Mouse (Mus musculus) heart, postnatal 0 days (tissue): Measurements from ENCODE around the gene Timm50. TPM values are rescaled to one million over a fixed set of nuclear protein-coding genes. Genes with fewer than 3 reads are reported as not detected.

Experiments used
- ATAC-seq: fragments of 200-750 bp; cut with Nextera tagmentation; 2 replicates; pipeline ENCODE4 v1.8.0; 2017; ENCODE audit warnings: low read depth, moderate number of reproducible peaks, moderate library complexity; ENCODE audit not compliant: insufficient read depth
- DNase-seq: peaks from one replicate; pipeline ENCODE4 v3.0.0-alpha.2; 2016; ENCODE audit warnings: low spot score
- H3K27ac ChIP-seq: fragments of 300-500 bp; sonication (generic); 2 replicates; pipeline ENCODE4 v1.5.1; 2014; ENCODE audit warnings: low read depth, mild to moderate bottlenecking
- H3K27me3 ChIP-seq: fragments of 300-500 bp; sonication (generic); 2 replicates; pipeline ENCODE4 v1.6.1; 2014; ENCODE audit warnings: low read length, mixed read lengths; ENCODE audit not compliant: control insufficient read depth, insufficient read depth
- H3K36me3 ChIP-seq: fragments of 300-500 bp; sonication (generic); replicated peaks from 2 replicates; pipeline ENCODE4 v1.6.1; 2014; ENCODE audit warnings: low read length, mixed read lengths; ENCODE audit not compliant: control insufficient read depth, insufficient read depth
- H3K4me1 ChIP-seq: fragments of 300-500 bp; sonication (generic); 2 replicates; pipeline ENCODE4 v1.6.1; 2014; ENCODE audit warnings: antibody characterized with exemption; ENCODE audit not compliant: control insufficient read depth, insufficient read depth
- H3K4me2 ChIP-seq: fragments of 300-500 bp; sonication (generic); 2 replicates; pipeline ENCODE4 v1.6.1; 2014; ENCODE audit warnings: low read depth, mild to moderate bottlenecking, low read length, moderate library complexity
- H3K4me3 ChIP-seq: fragments of 300-500 bp; sonication (generic); 2 replicates; pipeline ENCODE4 v1.5.1; 2014; ENCODE audit warnings: low read depth, low read length
- H3K9ac ChIP-seq: fragments of 300-500 bp; sonication (generic); replicated peaks from 2 replicates; pipeline ENCODE4 v1.6.1; 2014; ENCODE audit warnings: low read depth, low read length, mixed read lengths
- H3K9me3 ChIP-seq: fragments of 300-500 bp; sonication (generic); replicated peaks from 2 replicates; pipeline ENCODE4 v1.6.1; 2016; ENCODE audit warnings: low read length; ENCODE audit not compliant: control insufficient read depth
- CTCF ChIP-seq: IDR thresholded peaks from 2 replicates; pipeline ENCODE4 v1.5.1; 2016; ENCODE audit warnings: antibody characterized with exemption, control low read depth, low read depth
- EP300 ChIP-seq: IDR thresholded peaks from 2 replicates; pipeline ENCODE4 v1.6.1; 2016; ENCODE audit warnings: antibody characterized with exemption, low read depth
- WGBS: fragments of 180-500 bp; shearing (Covaris S2); extraction: QIAGEN DNeasy Blood & Tissue Kit; methylation state at CpG from one replicate; pipeline ENCODE4 v1.1.7; 2014; 5-methylcytosine and 5-hydroxymethylcytosine counted together
- polyA plus RNA-seq: library from polyadenylated mRNA; unstranded; fragments of >200 nt; fragmentation: Nextera tagmentation; extraction: Ambion mirVana; gene quantifications from 2 replicates; pipeline ENCODE4 v1.2.1, GENCODE M21; 2015
- total RNA-seq: library from RNA; depleted of rRNA; stranded (reverse); fragments of >200 nt; gene quantifications from 2 replicates; pipeline ENCODE4 v1.2.3, GENCODE M21; 2014; ENCODE audit warnings: low replicate concordance; rRNA removed

The Timm50 gene
- total and polyA plus RNA-seq, 2 experiments from 2014 or later = 60.6 to 90.1 TPM

- no peaks in the 10 kb centered on the region for H3K4me1 ChIP-seq
- no peaks in the 10 kb centered on the region for H3K9me3 ChIP-seq
- DNase-seq = no peak
- no peaks in the 10 kb centered on the region for H3K36me3 ChIP-seq
- no peak overlapping the region for H3K27ac ChIP-seq
- no peak for TF ChIP-seq CTCF
- TF ChIP-seq EP300 = no peak
- H3K9ac ChIP-seq = no peak overlapping the region
- H3K27me3 ChIP-seq = no peaks in the 10 kb centered on the region
- no peak overlapping the region for H3K4me3 ChIP-seq
- WGBS = 39% methylated on average over 5 of the region's 5 CpGs
- no peak for ATAC-seq
- no peak overlapping the region for H3K4me2 ChIP-seq
These were observed 49.0 kb downstream of the Timm50 start for GRCm38 (mm10) chr7:28262861-28263260.

Other genes starting within 250 kb of the Timm50 start
- 0.46 TPM in 1 of 2 replicates, not detected in the other for gene Fcgbp, start 240.8 kb downstream of the Timm50 start, total RNA-seq
- gene Fcgbp, start 240.8 kb downstream of the Timm50 start, polyA plus RNA-seq = not detected in 2 replicates
- not detected in 2 replicates for gene 9530053A07Rik, start 182.6 kb downstream of the Timm50 start, total RNA-seq
- 0.01 and 0.04 TPM in 2 replicates for gene 9530053A07Rik, start 182.6 kb downstream of the Timm50 start, polyA plus RNA-seq
- gene Fbl, start 142.4 kb downstream of the Timm50 start, total RNA-seq = 6.6 and 21.8 TPM in 2 replicates
- 44.3 and 51.3 TPM in 2 replicates for gene Fbl, start 142.4 kb downstream of the Timm50 start, polyA plus RNA-seq
- gene Dyrk1b, start 132.6 kb downstream of the Timm50 start, total RNA-seq = 21.3 and 37.1 TPM in 2 replicates
- gene Dyrk1b, start 132.6 kb downstream of the Timm50 start, polyA plus RNA-seq = 10.2 and 10.4 TPM in 2 replicates
- 6.5 and 18.2 TPM in 2 replicates for gene Eid2, start 44.2 kb downstream of the Timm50 start, total RNA-seq
- gene Eid2, start 44.2 kb downstream of the Timm50 start, polyA plus RNA-seq = 1.4 and 1.6 TPM in 2 replicates
- gene Eid2b, start 34.3 kb downstream of the Timm50 start, total RNA-seq = 4.4 and 13.0 TPM in 2 replicates
- 9.1 and 9.7 TPM in 2 replicates for gene Eid2b, start 34.3 kb downstream of the Timm50 start, polyA plus RNA-seq
- not detected in 2 replicates for gene Selenov, start 20.9 kb downstream of the Timm50 start, total RNA-seq
- gene Selenov, start 20.9 kb downstream of the Timm50 start, polyA plus RNA-seq = not detected in 2 replicates
- gene Dll3, start 9.8 kb downstream of the Timm50 start, total RNA-seq = not detected in 2 replicates
- not detected in 2 replicates for gene Dll3, start 9.8 kb downstream of the Timm50 start, polyA plus RNA-seq
- gene Supt5, start 26.7 kb upstream of the Timm50 start, total RNA-seq = 52.3 and 71.4 TPM in 2 replicates
- 36.4 and 36.6 TPM in 2 replicates for gene Supt5, start 26.7 kb upstream of the Timm50 start, polyA plus RNA-seq
- 145 and 161 TPM in 2 replicates for gene Rps16, start 38.6 kb upstream of the Timm50 start, total RNA-seq
- gene Rps16, start 38.6 kb upstream of the Timm50 start, polyA plus RNA-seq = 481 and 513 TPM in 2 replicates
- gene Plekhg2, start 60.5 kb upstream of the Timm50 start, total RNA-seq = 23.5 and 41.7 TPM in 2 replicates
- 11.8 and 13.7 TPM in 2 replicates for gene Plekhg2, start 60.5 kb upstream of the Timm50 start, polyA plus RNA-seq
- 10.8 and 19.2 TPM in 2 replicates for gene Zfp36, start 68.2 kb upstream of the Timm50 start, total RNA-seq
- 12.5 and 13.6 TPM in 2 replicates for gene Zfp36, start 68.2 kb upstream of the Timm50 start, polyA plus RNA-seq
- gene Med29, start 80.6 kb upstream of the Timm50 start, total RNA-seq = 42.1 and 51.4 TPM in 2 replicates
- 44.1 and 45.8 TPM in 2 replicates for gene Med29, start 80.6 kb upstream of the Timm50 start, polyA plus RNA-seq
- 29.8 and 66.1 TPM in 2 replicates for gene Paf1, start 80.9 kb upstream of the Timm50 start, total RNA-seq
- 54.2 and 56.5 TPM in 2 replicates for gene Paf1, start 80.9 kb upstream of the Timm50 start, polyA plus RNA-seq
- gene Gmfg, start 125.4 kb upstream of the Timm50 start, total RNA-seq = 1.5 and 3.0 TPM in 2 replicates
- 8.9 and 9.8 TPM in 2 replicates for gene Gmfg, start 125.4 kb upstream of the Timm50 start, polyA plus RNA-seq
- gene Lrfn1, start 139.9 kb upstream of the Timm50 start, total RNA-seq = 1.4 and 3.9 TPM in 2 replicates
- gene Lrfn1, start 139.9 kb upstream of the Timm50 start, polyA plus RNA-seq = 0.31 and 0.55 TPM in 2 replicates
- not detected in 2 replicates for gene Ifnl2, start 198.4 kb upstream of the Timm50 start, total RNA-seq
- not detected in 2 replicates for gene Ifnl2, start 198.4 kb upstream of the Timm50 start, polyA plus RNA-seq
- gene Ifnl3, start 210.8 kb upstream of the Timm50 start, total RNA-seq = not detected in 2 replicates
- gene Ifnl3, start 210.8 kb upstream of the Timm50 start, polyA plus RNA-seq = not detected in 2 replicates
- gene Sycn, start 228.8 kb upstream of the Timm50 start, total RNA-seq = not detected in 2 replicates
- not detected in 2 replicates for gene Sycn, start 228.8 kb upstream of the Timm50 start, polyA plus RNA-seq
- not detected in 2 replicates for gene Nccrp1, start 235.2 kb upstream of the Timm50 start, total RNA-seq
- not detected in 2 replicates for gene Nccrp1, start 235.2 kb upstream of the Timm50 start, polyA plus RNA-seq